Mouse (Mus musculus): Measurements from ENCODE around the gene Rsrc1. TPM values are rescaled to one million over a fixed set of nuclear protein-coding genes. Genes with fewer than 3 reads are reported as not detected.

The Rsrc1 gene
- polyA plus RNA-seq, 1 experiment from 2014 or later = 9.9 TPM

DNA sequence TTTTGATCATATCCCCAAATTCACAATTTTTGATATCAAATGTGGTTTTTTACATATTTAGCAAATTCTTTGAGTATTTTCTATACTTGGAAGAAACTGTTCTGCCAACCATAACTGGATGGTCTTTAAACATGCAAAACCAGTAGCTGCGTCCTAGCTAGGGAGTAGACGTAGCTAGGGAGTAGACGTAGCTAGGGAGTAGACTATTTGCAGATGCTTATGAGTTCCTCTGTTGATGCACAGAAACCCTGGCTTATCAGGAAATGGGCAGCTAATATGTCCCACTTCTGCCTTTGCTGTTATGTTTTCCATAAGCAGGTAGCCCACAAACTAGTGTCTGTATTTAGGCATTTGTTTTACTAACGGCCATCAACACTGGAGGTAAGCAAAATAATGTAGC is 298.6 kb downstream of the Rsrc1 start:
- Histone ChIP-seq H3K9me3 (ENCODE audit: low read length) (no peaks in the 10 kb centered on the region), H3K9ac (replicated peaks) (no peak overlapping the region), H3K4me1 (ENCODE audit: insufficient read depth) (no peaks in the 10 kb centered on the region), H3K27me3 (ENCODE audit: insufficient read depth, low read length) (no peaks in the 10 kb centered on the region), H3K4me2 (ENCODE audit: low read depth, low read length) (no peak overlapping the region), H3K36me3 (replicated peaks; ENCODE audit: insufficient read depth, low read length) (no peaks in the 10 kb centered on the region), H3K4me3 (ENCODE audit: low read depth, low read length) (no peak overlapping the region), H3K27ac (ENCODE audit: low read depth) (no peak overlapping the region)
- WGBS (ENCODE audit: insufficient replicate concordance) = 71% methylated on average over 4 of the region's 4 CpGs
- no peak for DNase-seq
- ATAC-seq = peak; percentile 57
- no peak for TF ChIP-seq CTCF (IDR thresholded peaks at IDR 0.05; ENCODE audit: low read depth)
- no peak for TF ChIP-seq EP300 (IDR thresholded peaks at IDR 0.05; ENCODE audit: low read depth)

DNA sequence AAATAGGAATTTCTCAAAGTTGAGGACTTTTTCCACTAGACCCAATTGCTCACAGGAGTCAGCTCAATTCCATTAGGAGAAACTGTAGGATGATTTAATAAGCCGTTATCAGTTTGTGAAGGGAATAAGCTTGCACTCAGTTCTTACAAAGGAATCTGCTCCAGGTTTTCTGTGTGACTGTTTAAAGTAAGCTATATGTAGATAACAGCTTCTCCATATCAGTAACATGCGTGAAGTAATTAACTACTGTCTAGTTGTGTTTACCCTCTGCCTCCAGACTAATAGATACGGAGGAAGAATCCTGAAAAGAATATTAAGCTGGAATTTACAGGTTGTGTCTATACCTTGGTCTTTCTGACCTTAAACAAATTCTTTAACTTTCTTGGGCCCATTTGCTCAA is 299.1 kb downstream of the Rsrc1 start:
- 52% methylated on average over 3 of the region's 3 CpGs for WGBS (ENCODE audit: insufficient replicate concordance)
- no peak overlapping the region for H3K4me2 ChIP-seq (ENCODE audit: low read depth, low read length)
- no peaks in the 10 kb centered on the region for H3K9me3 ChIP-seq (ENCODE audit: low read length)
- no peaks in the 10 kb centered on the region for H3K4me1 ChIP-seq (ENCODE audit: insufficient read depth)
- no peaks in the 10 kb centered on the region for H3K27me3 ChIP-seq (ENCODE audit: insufficient read depth, low read length)
- no peaks in the 10 kb centered on the region for H3K36me3 ChIP-seq (replicated peaks; ENCODE audit: insufficient read depth, low read length)
- H3K9ac ChIP-seq (replicated peaks) = no peak overlapping the region
- no peak overlapping the region for H3K27ac ChIP-seq (ENCODE audit: low read depth)
- no peak overlapping the region for H3K4me3 ChIP-seq (ENCODE audit: low read depth, low read length)
- ATAC-seq (peak; percentile 51), DNase-seq (no peak)
- TF ChIP-seq EP300 (IDR thresholded peaks at IDR 0.05; ENCODE audit: low read depth) = no peak
- TF ChIP-seq CTCF (IDR thresholded peaks at IDR 0.05; ENCODE audit: low read depth) = no peak

DNA sequence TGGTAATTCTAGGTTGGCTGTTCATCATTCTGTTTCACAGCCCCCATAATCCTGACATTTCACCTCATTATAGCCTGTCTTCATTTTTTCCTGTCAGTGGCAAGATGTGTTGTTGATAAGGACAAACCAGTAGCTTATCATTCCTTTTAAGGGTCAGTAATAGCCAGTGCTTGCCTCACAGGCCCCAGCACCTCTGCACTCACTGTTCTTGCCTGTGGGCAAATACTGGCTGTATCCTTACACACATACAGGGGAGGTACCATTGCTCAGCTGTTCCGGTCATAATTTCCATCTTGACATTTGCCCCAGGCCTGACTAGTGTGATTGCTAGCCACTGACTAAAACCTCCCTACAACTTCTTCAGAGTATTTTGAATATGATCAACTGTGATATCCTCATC is 302.8 kb downstream of the Rsrc1 start:
- H3K27ac ChIP-seq (ENCODE audit: low read depth) = no peak overlapping the region
- H3K36me3 ChIP-seq (replicated peaks; ENCODE audit: insufficient read depth, low read length) = no peaks in the 10 kb centered on the region
- WGBS (ENCODE audit: insufficient replicate concordance) = 82% methylated on average over 1 of the region's 1 CpGs
- TF ChIP-seq CTCF (IDR thresholded peaks at IDR 0.05; ENCODE audit: low read depth) (no peak), EP300 (IDR thresholded peaks at IDR 0.05; ENCODE audit: low read depth) (no peak)
- no peak for DNase-seq
- H3K4me3 ChIP-seq (ENCODE audit: low read depth, low read length) = no peak overlapping the region
- no peak overlapping the region for H3K9ac ChIP-seq (replicated peaks)
- no peaks in the 10 kb centered on the region for H3K9me3 ChIP-seq (ENCODE audit: low read length)
- H3K4me2 ChIP-seq (ENCODE audit: low read depth, low read length) = no peak overlapping the region
- no peak for ATAC-seq
- no peaks in the 10 kb centered on the region for H3K27me3 ChIP-seq (ENCODE audit: insufficient read depth, low read length)
- no peaks in the 10 kb centered on the region for H3K4me1 ChIP-seq (ENCODE audit: insufficient read depth)

DNA sequence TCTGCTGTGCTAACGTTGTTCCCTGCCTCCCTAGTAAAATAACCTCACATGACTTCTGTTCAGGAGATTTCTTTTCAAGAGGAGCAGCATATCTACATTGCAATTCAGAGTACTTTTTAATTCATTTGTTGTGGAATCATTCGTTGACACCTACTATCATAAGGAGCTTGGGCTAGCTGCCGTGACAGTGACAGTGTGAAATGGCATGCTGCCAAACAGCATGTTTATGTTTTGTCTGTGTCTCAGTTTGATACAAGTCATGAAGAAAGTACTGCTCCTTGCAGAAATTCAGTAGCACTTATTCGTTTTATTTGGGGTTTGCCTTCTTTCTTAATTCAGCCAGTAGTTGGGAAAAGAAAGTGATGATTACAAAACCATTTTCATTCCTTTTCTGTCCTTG is 303.7 kb downstream of the Rsrc1 start:
- 64% methylated on average over 4 of the region's 4 CpGs for WGBS (ENCODE audit: insufficient replicate concordance)
- DNase-seq = no peak
- no peak overlapping the region for H3K4me2 ChIP-seq (ENCODE audit: low read depth, low read length)

DNA sequence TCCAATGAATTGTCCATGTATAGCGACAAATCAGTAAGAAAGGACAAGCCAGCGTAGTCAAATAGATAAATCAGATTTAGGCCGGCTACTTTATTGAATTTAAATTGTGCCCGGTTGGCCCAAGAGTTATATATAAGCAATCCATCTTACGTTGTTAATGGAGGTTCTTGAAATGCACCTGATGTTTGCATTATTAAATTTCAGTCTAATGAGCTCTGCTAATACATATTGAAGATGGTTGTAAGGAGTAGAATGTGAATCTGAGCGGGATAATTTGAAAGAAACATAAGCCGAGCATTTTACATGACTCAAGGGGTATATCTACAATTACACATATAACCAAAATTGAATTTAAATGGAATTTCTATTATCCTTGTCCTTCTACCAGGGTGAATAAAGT is 307.5 kb downstream of the Rsrc1 start:
- DNase-seq (no peak), ATAC-seq (no peak)
- WGBS (ENCODE audit: insufficient replicate concordance) = 87% methylated on average over 7 of the region's 7 CpGs
- no peaks in the 10 kb centered on the region for H3K9me3 ChIP-seq (ENCODE audit: low read length)
- no peak overlapping the region for H3K27ac ChIP-seq (ENCODE audit: low read depth)
- TF ChIP-seq EP300 (IDR thresholded peaks at IDR 0.05; ENCODE audit: low read depth) = no peak
- no peak for TF ChIP-seq CTCF (IDR thresholded peaks at IDR 0.05; ENCODE audit: low read depth)
- no peaks in the 10 kb centered on the region for H3K27me3 ChIP-seq (ENCODE audit: insufficient read depth, low read length)
- H3K4me3 ChIP-seq (ENCODE audit: low read depth, low read length) = no peak overlapping the region
- no peaks in the 10 kb centered on the region for H3K36me3 ChIP-seq (replicated peaks; ENCODE audit: insufficient read depth, low read length)
- no peaks in the 10 kb centered on the region for H3K4me1 ChIP-seq (ENCODE audit: insufficient read depth)
- no peak overlapping the region for H3K4me2 ChIP-seq (ENCODE audit: low read depth, low read length)
- no peak overlapping the region for H3K9ac ChIP-seq (replicated peaks)

More for the DNA sequence above, 303.7 kb downstream of the Rsrc1 start:
- Histone ChIP-seq H3K4me3 (ENCODE audit: low read depth, low read length) (no peak overlapping the region), H3K27ac (ENCODE audit: low read depth) (no peak overlapping the region), H3K27me3 (ENCODE audit: insufficient read depth, low read length) (no peaks in the 10 kb centered on the region), H3K9me3 (ENCODE audit: low read length) (no peaks in the 10 kb centered on the region), H3K4me1 (ENCODE audit: insufficient read depth) (no peaks in the 10 kb centered on the region), H3K9ac (replicated peaks) (no peak overlapping the region), H3K36me3 (replicated peaks; ENCODE audit: insufficient read depth, low read length) (no peaks in the 10 kb centered on the region)
- ATAC-seq = no peak
- TF ChIP-seq CTCF (IDR thresholded peaks at IDR 0.05; ENCODE audit: low read depth) = no peak
- TF ChIP-seq EP300 (IDR thresholded peaks at IDR 0.05; ENCODE audit: low read depth) = no peak

DNA sequence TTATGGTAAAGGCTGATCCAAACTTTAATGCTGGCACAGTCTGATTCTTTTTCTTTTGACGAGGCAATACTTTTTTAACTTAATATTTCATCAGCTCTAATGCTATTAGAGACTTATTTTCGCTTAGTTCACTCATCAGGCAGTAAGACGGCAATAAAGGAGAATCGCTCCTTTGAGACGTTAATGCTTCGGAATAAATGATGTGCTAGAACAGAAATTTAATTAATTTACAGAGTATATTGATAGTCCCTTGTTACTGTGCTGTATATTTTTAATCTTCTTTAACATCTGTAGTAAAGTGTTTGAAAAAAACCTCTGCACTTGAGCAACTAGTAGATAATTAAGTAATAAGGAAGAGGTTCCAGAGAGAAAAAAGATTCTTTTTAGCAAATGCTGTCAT is 308.3 kb downstream of the Rsrc1 start:
- Histone ChIP-seq H3K4me1 (ENCODE audit: insufficient read depth) (no peaks in the 10 kb centered on the region), H3K9ac (replicated peaks) (no peak overlapping the region), H3K27ac (ENCODE audit: low read depth) (no peak overlapping the region), H3K36me3 (replicated peaks; ENCODE audit: insufficient read depth, low read length) (no peaks in the 10 kb centered on the region), H3K27me3 (ENCODE audit: insufficient read depth, low read length) (no peaks in the 10 kb centered on the region), H3K4me2 (ENCODE audit: low read depth, low read length) (no peak overlapping the region), H3K9me3 (ENCODE audit: low read length) (no peaks in the 10 kb centered on the region), H3K4me3 (ENCODE audit: low read depth, low read length) (no peak overlapping the region)
- TF ChIP-seq CTCF (IDR thresholded peaks at IDR 0.05; ENCODE audit: low read depth) = no peak
- TF ChIP-seq EP300 (IDR thresholded peaks at IDR 0.05; ENCODE audit: low read depth) = no peak
- no peak for DNase-seq
- ATAC-seq = no peak
- WGBS (ENCODE audit: insufficient replicate concordance) = 84% methylated on average over 6 of the region's 6 CpGs

DNA sequence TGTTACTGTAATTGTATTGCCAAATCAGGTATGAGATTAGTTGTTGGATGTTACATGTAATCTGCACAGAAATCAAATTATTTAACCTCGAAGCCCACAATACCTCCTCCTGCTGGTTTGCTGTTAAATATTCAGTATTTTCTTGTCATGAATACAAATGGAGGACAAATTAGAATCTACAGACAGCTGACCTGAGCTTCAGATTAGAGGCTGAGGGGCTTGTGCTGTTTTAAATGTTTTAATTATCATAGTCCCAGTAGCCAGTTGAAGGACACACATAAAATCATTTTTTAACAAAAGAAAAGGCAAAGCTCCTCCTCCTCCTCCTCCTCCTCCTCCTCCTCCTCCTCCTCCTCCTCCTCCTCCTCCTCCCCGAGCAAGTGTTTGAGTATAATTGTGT is 327.5 kb downstream of the Rsrc1 start:
- WGBS (ENCODE audit: insufficient replicate concordance) = 80% methylated on average over 1 of the region's 2 CpGs
- H3K27ac ChIP-seq (ENCODE audit: low read depth) = no peak overlapping the region
- H3K36me3 ChIP-seq (replicated peaks; ENCODE audit: insufficient read depth, low read length) = no peaks in the 10 kb centered on the region
- H3K9me3 ChIP-seq (ENCODE audit: low read length) = no peaks in the 10 kb centered on the region
- TF ChIP-seq EP300 (IDR thresholded peaks at IDR 0.05; ENCODE audit: low read depth) (no peak), CTCF (IDR thresholded peaks at IDR 0.05; ENCODE audit: low read depth) (no peak)
- no peak overlapping the region for H3K4me2 ChIP-seq (ENCODE audit: low read depth, low read length)
- H3K27me3 ChIP-seq (ENCODE audit: insufficient read depth, low read length) = no peaks in the 10 kb centered on the region
- H3K4me3 ChIP-seq (ENCODE audit: low read depth, low read length) = no peak overlapping the region
- H3K4me1 ChIP-seq (ENCODE audit: insufficient read depth) = no peaks in the 10 kb centered on the region
- DNase-seq = no peak
- ATAC-seq = no peak
- H3K9ac ChIP-seq (replicated peaks) = no peak overlapping the region
